Mouse (Mus musculus) thymus, postnatal 14 days (tissue): ENCODE results near the gene Tnni2.

Experiments used
- DNase-seq: peaks from one replicate; pipeline ENCODE4 v3.0.0; 2021

Gene Tnni2

DNA sequence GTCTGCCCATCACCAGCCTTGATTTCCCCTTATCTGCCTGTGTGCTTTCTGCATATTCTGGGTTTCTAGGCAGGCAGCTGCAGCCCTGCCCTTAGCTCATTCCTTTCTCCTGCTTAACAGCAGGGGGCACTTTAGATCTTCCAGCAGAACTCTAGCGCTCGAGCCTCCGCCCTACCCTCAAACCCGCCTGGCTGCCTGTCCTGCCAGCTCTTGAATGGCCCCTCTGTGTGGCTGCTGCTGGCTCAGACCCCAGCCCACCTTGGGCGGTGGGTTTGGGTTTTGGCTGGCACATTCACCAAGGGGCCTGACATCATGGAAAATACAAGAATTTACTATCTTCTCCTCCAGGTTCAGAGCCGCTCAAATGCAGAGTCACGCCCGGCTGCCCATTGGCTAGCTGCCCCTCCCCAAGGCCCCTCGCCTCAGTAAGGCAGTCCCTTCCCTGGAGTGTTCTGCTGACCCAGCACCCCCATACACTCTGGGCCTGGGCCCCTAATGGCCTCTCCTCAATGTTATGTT is 45.8 kb downstream of the Tnni2 start:
- peak; percentile 17 for DNase-seq

DNA sequence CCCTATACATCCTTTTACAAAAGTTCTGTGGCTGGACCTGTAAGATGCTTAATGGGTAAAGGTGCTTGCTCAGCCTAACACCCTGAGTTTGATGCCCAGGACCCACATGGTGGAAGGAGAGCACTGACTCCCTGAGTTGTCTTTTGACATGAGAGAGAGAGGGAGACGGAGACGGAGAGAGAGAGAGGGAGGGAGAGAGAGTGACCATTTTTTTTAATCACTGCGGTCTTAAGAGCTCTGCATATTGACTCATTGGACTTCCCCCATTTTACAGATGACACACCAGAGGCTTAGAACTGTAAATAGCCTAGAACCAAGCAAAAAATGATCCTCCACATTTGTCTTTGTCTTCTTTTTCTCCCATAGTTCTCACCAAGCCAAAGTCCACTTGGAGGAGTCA is 46.4 kb downstream of the Tnni2 start:
- no peak for DNase-seq

- no peak for DNase-seq
Measured at GRCm38 (mm10) chr7:142493535-142493934, 51.9 kb downstream of the Tnni2 start.
